Mouse (Mus musculus) hindlimb bud, embryonic 11.5 days (tissue): ENCODE results near the gene Srd5a1.
"Not testable (repeated sequence)": the region's sequence is repeated elsewhere in the genome, so short reads cannot be mapped to it uniquely, and the experiment has no call there.

Experiments used
- DNase-seq: peaks from one replicate; pipeline ENCODE4 v3.0.0-alpha.2; 2012; ENCODE audit warnings: low read depth, low spot score; ENCODE audit errors: extremely low spot score

Srd5a1 gene

DNA sequence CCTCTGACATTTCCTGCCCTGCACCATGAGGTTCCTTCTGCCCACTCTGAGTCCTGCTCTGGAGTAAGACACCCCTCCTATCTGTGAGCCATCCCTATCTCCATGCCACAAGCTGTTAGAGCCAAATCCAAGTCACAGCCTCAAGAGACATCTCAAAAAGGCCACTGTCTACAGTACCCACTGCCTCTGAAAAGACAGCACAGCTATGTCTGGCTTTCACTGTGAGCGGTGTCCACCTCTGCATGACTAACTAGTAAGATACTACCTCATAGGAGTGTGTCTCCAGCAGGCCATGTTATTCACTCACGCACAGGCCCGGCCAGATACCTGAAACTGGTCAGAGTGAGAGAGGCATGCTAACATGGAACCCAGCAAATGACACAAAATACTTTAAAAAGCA, 16.7 kb upstream of the Srd5a1 start:
- no peak for DNase-seq

- DNase-seq, result no peak
These were observed 13.3 kb upstream of the Srd5a1 start for GRCm38 (mm10) chr13:69624510-69624909.

- DNase-seq, result no peak
These were observed 12.6 kb upstream of the Srd5a1 start for GRCm38 (mm10) chr13:69623843-69624242.

DNA sequence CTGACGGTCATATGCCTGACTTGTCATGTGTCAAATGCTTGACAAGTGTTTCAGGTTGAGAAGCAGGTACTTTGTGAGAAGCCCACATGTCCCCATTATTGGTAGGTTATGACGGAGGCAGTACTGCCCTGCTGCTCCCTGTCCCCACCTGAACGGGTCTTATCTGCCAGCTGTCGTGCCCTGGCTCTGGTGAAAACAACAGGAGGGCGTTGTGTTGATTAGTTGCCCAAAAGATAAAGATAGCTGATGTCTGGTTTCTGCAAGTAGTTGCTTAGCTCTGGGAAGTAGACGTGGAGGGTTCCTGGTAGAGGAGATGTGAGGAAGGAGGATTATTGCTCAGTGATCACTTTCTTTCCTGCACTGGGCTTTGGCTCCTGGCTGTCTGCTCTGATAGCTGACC, 5.5 kb upstream of the Srd5a1 start:
- DNase-seq, result no peak

DNA sequence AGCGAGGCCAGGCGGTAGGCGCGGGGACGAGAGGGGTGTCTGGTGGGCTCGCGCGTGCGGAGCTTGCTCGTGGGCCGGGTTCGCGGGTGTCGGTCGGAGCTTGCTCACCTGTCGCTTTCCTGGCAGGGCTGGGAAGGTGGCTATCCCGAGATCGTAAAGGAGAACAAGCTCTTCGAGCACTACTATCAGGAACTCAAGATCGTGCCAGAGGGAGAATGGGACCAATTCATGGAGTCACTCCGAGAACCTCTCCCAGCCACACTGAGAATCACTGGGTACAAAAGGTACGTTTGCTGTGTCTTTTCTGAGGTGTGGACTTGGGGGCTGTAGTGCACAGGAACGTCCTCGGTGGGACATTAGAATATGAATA, 918 bp upstream of the Srd5a1 start:
- DNase-seq, result no peak

- DNase-seq, result no peak
These were observed 368 bp downstream of the Srd5a1 start for GRCm38 (mm10) chr13:69610751-69611397.

GRCm38 (mm10) chr13:69608734-69609133, 2.5 kb downstream of the Srd5a1 start:
- DNase-seq, result no peak

DNA sequence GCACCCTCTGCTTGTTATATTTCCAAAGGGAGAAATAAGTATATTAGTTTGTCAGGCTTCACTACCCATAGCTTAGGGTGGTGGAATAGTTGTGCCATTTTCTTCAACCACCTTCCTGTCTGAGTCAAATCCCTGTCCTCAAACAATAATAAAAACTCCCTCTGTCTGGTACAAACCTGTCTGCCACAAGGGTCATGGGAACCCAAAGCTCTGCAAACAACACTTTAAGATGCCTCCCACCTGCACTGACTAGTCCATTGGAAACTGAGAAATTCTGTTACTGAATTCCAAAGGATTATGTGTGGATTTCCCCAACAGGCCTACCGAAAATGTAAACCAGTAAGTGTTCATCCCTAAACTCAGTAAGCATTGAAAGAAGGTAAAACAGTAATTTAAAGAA, 6.6 kb downstream of the Srd5a1 start:
- no peak for DNase-seq

DNA sequence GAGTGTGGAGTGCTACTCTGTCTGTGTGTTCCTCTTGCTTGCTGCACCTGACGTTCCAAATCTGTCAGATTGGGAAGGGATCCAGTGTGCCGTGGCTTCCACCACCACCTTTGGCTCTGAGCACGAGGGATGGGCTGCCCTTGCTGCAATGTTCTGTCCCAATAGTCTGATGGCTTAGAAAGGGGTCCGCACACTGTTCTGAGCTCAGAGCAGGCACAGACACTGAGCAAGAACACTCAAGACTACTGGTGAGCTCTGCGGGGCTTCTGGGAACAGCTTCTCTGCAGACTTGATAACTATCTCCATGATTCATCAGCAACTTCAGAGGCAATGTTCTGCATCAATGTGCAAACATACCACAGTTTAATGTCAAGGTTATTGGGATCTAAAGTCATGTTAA, 9.9 kb downstream of the Srd5a1 start:
- DNase-seq, result no peak

DNA sequence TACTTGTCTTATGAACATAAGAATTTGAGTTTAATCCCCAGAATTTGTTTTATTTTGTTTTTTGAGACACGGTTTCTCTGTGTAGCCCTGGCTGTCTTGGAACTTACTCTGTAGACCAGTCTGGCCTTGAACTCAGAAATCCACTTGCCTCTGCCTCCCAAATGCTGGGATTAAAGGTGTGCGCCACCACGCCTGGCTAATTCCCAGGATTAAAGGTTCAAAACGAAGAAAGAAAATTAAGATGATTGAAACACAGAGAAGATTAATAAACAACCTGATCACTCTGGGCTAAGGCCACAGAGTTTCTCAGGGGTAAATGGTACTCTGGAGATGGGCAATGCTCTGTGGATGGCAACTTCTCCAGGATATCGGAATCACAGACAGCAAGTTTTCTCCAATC, 10.4 kb downstream of the Srd5a1 start:
- DNase-seq, result not testable (repeated sequence)

DNA sequence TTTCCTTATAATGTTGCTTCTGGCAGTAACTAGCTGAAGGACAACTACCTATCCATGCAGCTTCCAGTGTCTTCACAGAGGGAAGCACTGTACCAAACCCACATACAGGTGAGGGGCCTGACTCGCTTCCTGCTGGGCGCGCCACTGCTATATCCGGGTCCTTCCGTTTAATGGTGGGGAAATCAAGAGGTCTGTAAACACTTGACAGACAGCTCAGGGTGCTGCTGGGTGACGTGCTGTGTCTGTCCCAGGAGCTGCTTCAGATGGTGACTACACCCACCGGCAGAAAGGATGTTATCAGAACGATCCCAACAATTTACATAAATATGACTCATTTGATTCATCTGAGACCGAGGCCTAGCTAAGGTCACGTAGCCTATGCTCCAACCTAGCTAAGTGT, 12.4 kb downstream of the Srd5a1 start:
- DNase-seq, result no peak

- no peak for DNase-seq
These were observed 14.7 kb downstream of the Srd5a1 start for GRCm38 (mm10) chr13:69596515-69596914.

DNA sequence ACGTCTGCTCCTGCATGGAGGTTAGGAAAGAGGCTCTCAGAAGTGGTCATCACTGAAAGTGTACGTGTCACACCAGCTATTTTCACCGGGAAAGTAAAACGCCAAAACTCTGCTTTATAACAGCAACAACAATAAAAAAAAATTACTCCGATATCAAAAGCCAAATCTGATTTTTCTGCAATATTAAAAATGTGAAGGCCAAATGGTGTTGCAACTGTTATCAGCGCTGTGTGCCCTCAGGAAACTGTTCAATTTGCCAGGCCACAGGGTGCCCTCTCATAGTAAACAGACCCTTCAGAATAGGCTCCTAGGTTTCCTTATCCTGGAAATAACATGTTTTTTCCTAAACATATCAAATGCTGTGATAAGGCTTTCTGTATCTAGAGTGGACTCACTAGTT, 15.3 kb downstream of the Srd5a1 start:
- no peak for DNase-seq

DNA sequence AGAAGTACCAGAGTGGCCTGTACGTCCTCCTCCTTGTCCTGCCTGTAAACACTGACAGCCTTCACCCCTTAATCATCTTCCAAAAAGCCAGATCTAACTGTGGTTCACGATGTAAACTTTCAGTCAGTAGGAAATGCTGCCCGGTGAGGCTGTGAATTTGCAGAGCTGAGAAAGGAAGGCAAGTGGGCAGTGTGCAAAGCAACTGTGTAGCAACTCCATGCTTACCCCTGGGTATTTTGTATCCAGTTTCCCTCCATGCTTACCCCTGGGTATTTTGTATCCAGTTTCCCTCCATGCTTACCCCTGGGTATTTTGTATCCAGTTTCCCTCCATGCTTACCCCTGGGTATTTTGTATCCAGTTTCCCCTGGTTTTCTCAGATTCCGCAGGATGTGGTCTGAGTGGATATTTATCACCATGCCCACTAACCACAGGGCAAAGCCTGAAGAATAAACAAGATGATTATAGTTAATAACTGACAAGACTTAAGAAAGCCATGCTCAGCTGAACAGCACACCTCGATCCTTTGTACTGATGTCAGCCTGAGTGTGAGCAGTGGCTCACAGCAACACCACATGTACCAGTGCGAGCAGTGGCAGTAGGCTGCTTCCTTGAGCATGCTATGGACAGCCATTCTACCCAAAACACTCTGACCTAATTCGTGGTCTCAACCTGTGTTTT, 16.5 kb downstream of the Srd5a1 start:
- DNase-seq, result no peak

DNA sequence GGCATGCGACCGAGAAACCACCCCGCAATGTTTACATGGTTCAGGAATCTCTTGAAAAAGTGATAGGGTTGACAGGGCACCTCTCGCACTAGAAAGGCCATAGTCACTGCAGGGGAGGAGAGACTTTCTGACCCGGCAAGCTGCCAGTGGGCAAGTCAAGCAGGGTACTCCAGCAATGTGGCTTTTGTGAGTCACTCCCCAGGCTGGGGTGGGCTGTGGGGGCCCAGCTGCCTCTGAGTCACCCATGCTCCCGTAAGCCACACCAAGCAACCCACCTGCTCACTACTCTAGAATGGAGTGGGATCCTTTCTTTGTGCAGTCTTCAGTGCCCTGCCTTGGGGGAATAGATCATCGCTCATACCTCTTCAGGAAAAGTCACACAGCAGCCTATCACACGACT, 17.8 kb downstream of the Srd5a1 start:
- no peak for DNase-seq

DNA sequence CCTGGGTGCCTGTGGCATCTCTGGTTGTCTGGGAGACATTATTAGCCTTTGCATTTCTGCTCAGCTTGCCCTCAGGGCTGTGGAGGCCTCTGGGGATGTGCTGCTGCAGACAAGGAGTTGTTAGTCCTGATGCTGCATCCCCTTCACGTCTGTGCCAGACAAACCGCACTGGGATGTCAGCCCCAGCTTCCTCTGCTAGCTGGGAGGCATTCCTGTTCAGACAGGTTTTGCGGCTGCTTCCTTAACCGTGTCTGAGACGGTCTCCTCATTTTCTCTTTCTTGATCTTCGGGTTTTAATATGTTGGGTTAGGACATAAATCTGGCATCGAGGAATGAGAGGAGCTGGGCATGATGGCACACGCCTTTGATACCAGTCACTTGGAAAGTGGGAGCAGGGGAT, 19.0 kb downstream of the Srd5a1 start:
- no peak for DNase-seq

GRCm38 (mm10) chr13:69591338-69591737, 19.9 kb downstream of the Srd5a1 start:
- no peak for DNase-seq

DNA sequence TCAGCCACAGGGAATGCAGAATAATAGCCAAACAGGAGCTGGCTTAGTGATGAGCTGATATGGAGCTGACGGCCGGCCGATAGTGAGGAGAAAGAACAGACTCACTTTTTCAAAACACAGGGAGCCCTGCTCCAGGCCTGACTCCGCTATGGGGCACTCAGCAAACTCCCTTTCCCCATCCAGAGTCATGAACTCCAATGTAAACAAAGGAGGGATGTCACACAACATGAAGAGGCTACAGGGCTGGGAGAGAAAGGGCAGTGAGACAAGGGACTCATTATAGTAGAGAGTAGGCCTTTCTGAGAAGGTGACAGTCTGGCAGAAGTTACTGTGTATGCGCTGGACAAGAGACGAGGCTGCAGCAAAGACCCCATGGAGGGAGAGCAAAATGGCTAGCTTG, 23.0 kb downstream of the Srd5a1 start:
- DNase-seq, result no peak

GRCm38 (mm10) chr13:69587849-69588248, 23.4 kb downstream of the Srd5a1 start:
- no peak for DNase-seq

DNA sequence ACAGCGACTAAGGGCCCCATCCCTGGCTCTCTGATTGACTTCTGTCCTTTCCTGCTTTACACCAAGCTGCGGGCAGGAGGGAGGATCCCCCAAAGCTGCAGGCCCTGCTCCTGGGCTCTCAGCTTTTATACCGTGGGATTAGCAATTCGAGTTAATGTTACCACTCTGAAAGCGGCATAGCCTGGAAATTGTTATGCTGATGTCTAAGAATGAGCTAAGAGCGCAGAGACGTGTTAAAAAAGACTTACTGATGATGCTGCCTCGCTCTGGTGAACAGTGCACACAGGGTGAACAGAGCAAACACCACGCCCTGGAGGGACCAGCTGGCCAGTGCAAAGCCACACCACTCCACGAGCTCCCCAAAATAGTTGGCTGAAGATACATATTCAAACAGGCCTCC, 24.9 kb downstream of the Srd5a1 start:
- no peak for DNase-seq

- DNase-seq, result no peak
These were observed 25.4 kb downstream of the Srd5a1 start for GRCm38 (mm10) chr13:69585828-69586227.

GRCm38 (mm10) chr13:69583591-69583990, 27.7 kb downstream of the Srd5a1 start:
- no peak for DNase-seq

GRCm38 (mm10) chr13:69582411-69582810, 28.8 kb downstream of the Srd5a1 start:
- DNase-seq, result no peak
